ENCODE assay signal across 8 mouse cellular contexts in the genomic region with DNA sequence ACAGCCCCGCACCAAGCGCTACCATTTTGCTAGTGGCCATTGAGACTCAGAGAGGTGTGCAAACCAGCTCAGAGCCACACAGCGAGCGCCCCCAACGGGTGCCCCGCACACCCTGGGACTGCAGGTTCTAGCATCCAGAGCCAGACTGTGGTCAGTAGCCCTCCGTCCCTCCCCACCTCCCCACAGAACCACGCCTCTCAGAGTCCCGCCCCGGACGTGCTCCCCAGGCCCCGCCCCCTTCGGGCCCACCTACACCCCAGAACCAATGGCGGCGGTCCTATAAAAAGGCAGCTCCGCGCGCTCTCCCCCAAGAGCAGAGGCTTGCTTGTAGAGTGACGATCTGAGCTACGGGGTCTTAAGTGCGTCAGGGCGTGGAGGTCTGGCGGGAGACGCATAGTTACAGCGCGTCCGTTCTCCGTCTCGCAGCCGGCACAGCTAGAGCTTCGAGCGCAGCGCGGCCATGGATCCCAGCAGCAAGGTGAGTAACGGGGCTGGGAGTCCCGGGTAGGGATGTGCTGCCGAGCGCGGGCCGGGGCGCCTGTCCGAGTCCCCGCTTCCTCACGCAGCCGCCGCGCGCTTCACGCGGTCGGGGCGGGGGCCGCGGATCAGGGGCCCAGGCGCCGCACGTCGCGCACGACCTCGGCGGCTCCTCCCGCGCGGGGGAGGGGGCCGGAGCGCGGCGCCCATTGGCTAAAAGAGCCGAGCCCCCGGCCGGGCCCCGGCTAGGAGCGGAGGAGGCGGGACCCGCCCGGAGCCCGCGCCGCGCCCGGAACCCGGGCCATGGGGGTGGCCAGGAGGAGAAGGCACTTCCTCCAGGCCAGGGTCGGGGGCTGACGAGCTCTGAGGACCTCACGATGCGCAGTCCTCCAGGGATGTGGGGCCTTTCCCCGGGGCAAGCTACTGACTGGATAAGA. TPM values are rescaled to one million over a fixed set of nuclear protein-coding genes. Genes with fewer than 3 reads are reported as not detected.
A peak's percentile ranks its signal among the peaks of the same experiment; 100 is the strongest.
DNase-seq lines count a peak whose midpoint lies in the region; ATAC-seq and TF ChIP-seq lines count a peak whose summit lies in the region.

Gene Slc2a1, plus strand, starts transcription at position 217 of the 914 bp plus-strand sequence.

- H3K36me3 ChIP-seq in forebrain, postnatal 0 days (ENCODE audit: insufficient read depth): no peaks in the 10 kb centered on the region
- 0 out of 2 replicates have a peak, but pooled peaks cover 7% of the 10 kb centered on the region for H3K36me3 ChIP-seq in lung, embryonic 15.5 days

- peak within 1 kb of the TSS; percentile 56 for H3K4me3 ChIP-seq in forebrain, postnatal 0 days (ENCODE audit: low read depth, low read length)
- H3K4me3 ChIP-seq in lung, embryonic 15.5 days: peak within 1 kb of the TSS; percentile 83

- H3K27me3 ChIP-seq in forebrain, postnatal 0 days (ENCODE audit: insufficient read depth, low read length): no peaks in the 10 kb centered on the region
- no peaks in the 10 kb centered on the region for H3K27me3 ChIP-seq in lung, embryonic 15.5 days

- peak within 1 kb of the TSS; percentile 75 for H3K27ac ChIP-seq in forebrain, postnatal 0 days (ENCODE audit: low read depth, low read length)
- peak within 1 kb of the TSS; percentile 99 for H3K27ac ChIP-seq in lung, embryonic 15.5 days

- no peaks in the 10 kb centered on the region for H3K9me3 ChIP-seq in forebrain, postnatal 0 days (ENCODE audit: low read length)
- H3K9me3 ChIP-seq in lung, embryonic 15.5 days: no peaks in the 10 kb centered on the region

- peak; percentile 75 for ATAC-seq in cerebellum, adult (ENCODE audit: insufficient number of reproducible peaks, low FRiP score, low TSS enrichment)
- peak; percentile 93 for ATAC-seq in forebrain, postnatal 0 days
- peak; percentile 93 for ATAC-seq in lung, embryonic 15.5 days (ENCODE audit: borderline replicate concordance, extremely low read depth, low FRiP score, low TSS enrichment)

- peaks cover 14% of the 10 kb centered on the region; the same call in 1 of the 2 replicates for H3K4me1 ChIP-seq in forebrain, postnatal 0 days (ENCODE audit: insufficient read depth)
- H3K4me1 ChIP-seq in lung, embryonic 15.5 days: peaks cover 58% of the 10 kb centered on the region

- under 1% methylated on average over 84 of the region's 88 CpGs for WGBS in forebrain, postnatal 0 days
- WGBS in lung, embryonic 15.5 days: under 1% methylated on average over 85 of the region's 88 CpGs

- peak within 1 kb of the TSS; percentile 79 for H3K4me2 ChIP-seq in forebrain, postnatal 0 days (ENCODE audit: low read depth)
- peak within 1 kb of the TSS; percentile 63 for H3K4me2 ChIP-seq in lung, embryonic 15.5 days

- H3K9ac ChIP-seq in forebrain, postnatal 0 days: peak within 1 kb of the TSS; percentile 69
- H3K9ac ChIP-seq in lung, embryonic 15.5 days: peak within 1 kb of the TSS; percentile 86

- DNase-seq in ES-CJ7 (ENCODE audit: low read depth, low spot score): peak; percentile 99
- peak; percentile 91 for DNase-seq in forebrain, postnatal 0 days
- DNase-seq in heart, postnatal 4 days: peak; percentile 92
- peak; percentile 87 to 89 for DNase-seq in layer of hippocampus, adult 8-10 months (ENCODE audit: low spot score in 2 of 2)
- peak; percentile 91 for DNase-seq in ovary, adult 18-20 months (ENCODE audit: low spot score)
- DNase-seq in thymus, postnatal 0 days (ENCODE audit: low spot score): peak; percentile 94

- TF ChIP-seq CTCF in forebrain, postnatal 0 days (IDR thresholded peaks at IDR 0.05; ENCODE audit: low read depth): peak; percentile 58

RNA-seq across cellular contexts. Expression of gene Slc2a1, which starts in this region (rescaled TPM):
- 53.6 and 64.8 TPM in 2 replicates for total RNA-seq in forebrain, postnatal 0 days (2014; rRNA removed)
- polyA plus RNA-seq in forebrain, postnatal 0 days (2015; fragmentation: Nextera tagmentation; extraction: Ambion mirVana): 41.4 and 43.1 TPM in 2 replicates
- total RNA-seq in heart, postnatal 4 days (2021): 10 to 100 TPM; 15.2 to 16.2 TPM
- 10 to 100 TPM; 86.4 to 96.6 (median 91.0) TPM for total RNA-seq in layer of hippocampus, adult 8-10 months (2022)
- 83.6 and 87.2 TPM in 2 replicates for polyA plus RNA-seq in lung, embryonic 15.5 days (2015; fragmentation: Nextera tagmentation; extraction: Ambion mirVana)
- polyA plus RNA-seq in thymus, postnatal 0 days (2015; fragmentation: Nextera tagmentation; extraction: Ambion mirVana): 19.9 and 21.4 TPM in 2 replicates

Comparison
In these comparisons a context has a peak if more than half of its experiments do, and no peak if none do; other contexts are left out.
1. Peak in every context shown above with its lines: DNase-seq, ATAC-seq, H3K4me3 ChIP-seq and H3K27ac ChIP-seq.